Mouse (Mus musculus): ENCODE data around the gene Olfr1457. TPM values are rescaled to one million over a fixed set of nuclear protein-coding genes. Genes with fewer than 3 reads are reported as not detected.

Gene Olfr1457
- not detected in 2 replicates for polyA plus RNA-seq (2014; fragmentation: Nextera tagmentation; extraction: Ambion mirVana)

DNA sequence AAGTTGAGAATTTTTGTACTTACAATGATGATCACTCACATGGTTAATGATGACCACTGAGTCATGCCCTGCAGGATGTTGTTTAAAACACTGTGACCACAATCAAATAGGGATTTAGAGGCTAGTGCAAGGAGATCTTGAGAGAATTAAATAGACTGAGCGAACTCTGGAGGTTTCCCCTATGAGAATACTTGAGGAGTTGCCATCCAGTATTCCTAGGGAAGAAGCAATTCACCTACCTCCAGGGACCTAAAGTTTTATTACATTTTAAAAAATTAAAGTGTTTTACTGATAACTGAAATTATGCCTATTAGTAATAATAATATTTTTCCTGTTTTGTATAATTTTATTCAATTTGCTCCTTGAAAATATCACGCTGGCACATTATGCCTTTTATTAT is at the start of gene Olfr1457:
Gene Olfr1457 (minus strand): TSS at position 101 of the 400 bp plus-strand sequence.
- Histone ChIP-seq H3K27me3 (replicated peaks; ENCODE audit: control insufficient read depth, insufficient read depth, low read length) (no peaks in the 10 kb centered on the region), H3K4me3 (ENCODE audit: low read depth, low read length) (no peak within 1 kb of the TSS), H3K9me3 (ENCODE audit: control insufficient read depth, low read length) (no peaks in the 10 kb centered on the region), H3K36me3 (ENCODE audit: control insufficient read depth, insufficient read depth, low read length) (no peaks in the 10 kb centered on the region), H3K27ac (ENCODE audit: low read depth) (no peak within 1 kb of the TSS), H3K4me2 (ENCODE audit: low read length) (no peak within 1 kb of the TSS), H3K9ac (ENCODE audit: low read length) (no peak within 1 kb of the TSS), H3K4me1 (replicated peaks; ENCODE audit: control insufficient read depth, insufficient read depth, low read length) (no peaks in the 10 kb centered on the region)
- WGBS, result 77% methylated on average over 2 of the region's 2 CpGs
- ATAC-seq (replicated peaks; ENCODE audit: low FRiP score, low TSS enrichment, low read depth) (no peak), DNase-seq (ENCODE audit: low spot score) (no peak)

DNA sequence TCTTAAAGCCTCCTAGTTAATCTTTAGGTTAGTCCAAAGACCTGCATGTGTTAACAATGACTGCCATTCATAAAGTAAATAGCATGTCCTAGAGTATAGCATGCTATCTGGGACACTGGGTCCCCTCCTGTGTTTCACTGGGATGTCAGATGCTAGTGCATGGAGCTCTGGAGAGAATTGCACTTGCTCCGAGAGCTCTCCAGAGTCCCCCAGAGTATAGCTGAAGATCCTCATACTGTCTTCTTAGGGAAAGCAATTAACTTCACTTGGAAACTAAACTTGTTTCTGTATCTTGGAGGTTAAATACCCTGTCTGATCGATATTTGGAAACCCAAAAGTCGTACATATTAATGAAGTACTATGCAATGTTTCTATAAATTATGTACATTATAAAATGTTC is 9.0 kb upstream of the Olfr1457 start, which contains the start of gene Olfr1458:
Gene Olfr1458 (minus strand): TSS at position 101 of the 400 bp plus-strand sequence.
- Histone ChIP-seq H3K4me2 (ENCODE audit: low read length) (no peak within 1 kb of the TSS), H3K36me3 (ENCODE audit: control insufficient read depth, insufficient read depth, low read length) (no peaks in the 10 kb centered on the region), H3K27ac (ENCODE audit: low read depth) (no peak within 1 kb of the TSS), H3K4me1 (replicated peaks; ENCODE audit: control insufficient read depth, insufficient read depth, low read length) (no peaks in the 10 kb centered on the region), H3K4me3 (ENCODE audit: low read depth, low read length) (no peak within 1 kb of the TSS), H3K9ac (ENCODE audit: low read length) (no peak within 1 kb of the TSS), H3K27me3 (replicated peaks; ENCODE audit: control insufficient read depth, insufficient read depth, low read length) (no peaks in the 10 kb centered on the region), H3K9me3 (ENCODE audit: control insufficient read depth, low read length) (no peaks in the 10 kb centered on the region)
- 89% methylated on average over 3 of the region's 3 CpGs for WGBS
- DNase-seq (ENCODE audit: low spot score) (no peak), ATAC-seq (replicated peaks; ENCODE audit: low FRiP score, low TSS enrichment, low read depth) (no peak)

DNA sequence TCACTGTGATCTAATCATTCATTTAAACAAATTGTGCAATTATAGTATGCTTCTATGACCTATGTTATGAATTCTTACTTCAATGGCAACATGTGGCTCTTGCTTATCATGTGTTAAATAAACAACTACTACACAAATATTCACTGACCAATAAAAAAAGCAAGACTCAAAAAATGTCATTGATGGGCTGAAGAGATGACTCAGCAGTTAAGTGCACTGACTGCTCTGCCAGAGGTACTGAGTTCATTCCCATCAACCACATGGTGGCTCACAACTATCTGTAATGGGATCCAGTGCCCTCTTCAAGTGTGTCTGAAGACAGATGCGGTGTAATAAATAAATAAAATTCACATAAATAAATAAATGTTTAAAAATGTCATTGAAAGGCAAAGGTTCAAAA is 3.8 kb downstream of the Olfr1457 start:
- Histone ChIP-seq H3K9me3 (ENCODE audit: control insufficient read depth, low read length) (no peaks in the 10 kb centered on the region), H3K9ac (ENCODE audit: low read length) (no peak overlapping the region), H3K4me1 (replicated peaks; ENCODE audit: control insufficient read depth, insufficient read depth, low read length) (no peaks in the 10 kb centered on the region), H3K27ac (ENCODE audit: low read depth) (no peak overlapping the region), H3K36me3 (ENCODE audit: control insufficient read depth, insufficient read depth, low read length) (no peaks in the 10 kb centered on the region), H3K27me3 (replicated peaks; ENCODE audit: control insufficient read depth, insufficient read depth, low read length) (no peaks in the 10 kb centered on the region), H3K4me3 (ENCODE audit: low read depth, low read length) (no peak overlapping the region), H3K4me2 (ENCODE audit: low read length) (no peak overlapping the region)
- 91% methylated on average over 1 of the region's 1 CpGs for WGBS
- ATAC-seq (replicated peaks; ENCODE audit: low FRiP score, low TSS enrichment, low read depth) (no peak), DNase-seq (ENCODE audit: low spot score) (no peak)

DNA sequence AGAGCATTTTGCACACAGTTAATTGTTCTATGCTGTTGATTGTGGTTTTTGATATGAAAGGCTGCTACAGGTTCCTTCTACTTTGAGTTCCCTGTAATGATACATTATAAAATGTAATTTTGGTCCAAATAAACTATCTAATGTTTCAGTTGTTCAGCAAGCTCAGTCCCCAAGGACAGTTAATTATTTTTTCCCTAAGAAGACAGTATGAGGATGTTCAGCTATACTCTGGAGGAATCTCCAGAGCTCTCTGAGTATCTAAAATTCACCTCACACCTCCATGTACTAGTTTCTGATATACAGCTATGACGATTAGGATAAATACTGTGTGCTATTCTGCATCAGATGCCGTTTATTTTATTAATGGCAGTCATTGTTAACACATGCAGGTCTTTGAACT is 37.4 kb downstream of the Olfr1457 start, which contains the start of gene Olfr1454:
Gene Olfr1454 (plus strand): TSS at position 301 of the 400 bp plus-strand sequence.
- WGBS, result 73% methylated on average over 2 of the region's 2 CpGs
- ATAC-seq (replicated peaks; ENCODE audit: low FRiP score, low TSS enrichment, low read depth) (no peak), DNase-seq (ENCODE audit: low spot score) (no peak)
- Histone ChIP-seq H3K27me3 (replicated peaks; ENCODE audit: control insufficient read depth, insufficient read depth, low read length) (no peaks in the 10 kb centered on the region), H3K9me3 (ENCODE audit: control insufficient read depth, low read length) (0 out of 2 replicates have a peak, but pooled peaks cover 2% of the 10 kb centered on the region), H3K4me3 (ENCODE audit: low read depth, low read length) (no peak within 1 kb of the TSS), H3K36me3 (ENCODE audit: control insufficient read depth, insufficient read depth, low read length) (no peaks in the 10 kb centered on the region), H3K4me1 (replicated peaks; ENCODE audit: control insufficient read depth, insufficient read depth, low read length) (no peaks in the 10 kb centered on the region), H3K4me2 (ENCODE audit: low read length) (no peak within 1 kb of the TSS), H3K27ac (ENCODE audit: low read depth) (no peak within 1 kb of the TSS), H3K9ac (ENCODE audit: low read length) (no peak within 1 kb of the TSS)

Other genes starting within 250 kb of the Olfr1457 start
- not detected in 2 replicates for gene Olfr1444, start 240.6 kb downstream of the Olfr1457 start, polyA plus RNA-seq (2014; fragmentation: Nextera tagmentation; extraction: Ambion mirVana)
- not detected in 2 replicates for gene Olfr1445, start 214.0 kb downstream of the Olfr1457 start, polyA plus RNA-seq (2014; fragmentation: Nextera tagmentation; extraction: Ambion mirVana)
- not detected in 2 replicates for gene Olfr1446, start 204.4 kb downstream of the Olfr1457 start, polyA plus RNA-seq (2014; fragmentation: Nextera tagmentation; extraction: Ambion mirVana)
- gene Olfr1447, start 194.1 kb downstream of the Olfr1457 start, polyA plus RNA-seq (2014; fragmentation: Nextera tagmentation; extraction: Ambion mirVana), result not detected in 2 replicates
- not detected in 2 replicates for gene Olfr1448, start 173.5 kb downstream of the Olfr1457 start, polyA plus RNA-seq (2014; fragmentation: Nextera tagmentation; extraction: Ambion mirVana)
- not detected in 2 replicates for gene Olfr1449, start 167.1 kb downstream of the Olfr1457 start, polyA plus RNA-seq (2014; fragmentation: Nextera tagmentation; extraction: Ambion mirVana)
- not detected in 2 replicates for gene Olfr1450, start 147.6 kb downstream of the Olfr1457 start, polyA plus RNA-seq (2014; fragmentation: Nextera tagmentation; extraction: Ambion mirVana)
- not detected in 2 replicates for gene Olfr1451, start 102.9 kb downstream of the Olfr1457 start, polyA plus RNA-seq (2014; fragmentation: Nextera tagmentation; extraction: Ambion mirVana)
- not detected in 2 replicates for gene Olfr1453, start 69.6 kb downstream of the Olfr1457 start, polyA plus RNA-seq (2014; fragmentation: Nextera tagmentation; extraction: Ambion mirVana)
- not detected in 2 replicates for gene Olfr1454, start 37.3 kb downstream of the Olfr1457 start, polyA plus RNA-seq (2014; fragmentation: Nextera tagmentation; extraction: Ambion mirVana)
- gene Olfr1458, start 8.9 kb upstream of the Olfr1457 start, polyA plus RNA-seq (2014; fragmentation: Nextera tagmentation; extraction: Ambion mirVana), result not detected in 2 replicates
- 0.03 TPM in 1 of 2 replicates, not detected in the other for gene Olfr1459, start 51.7 kb upstream of the Olfr1457 start, polyA plus RNA-seq (2014; fragmentation: Nextera tagmentation; extraction: Ambion mirVana)
- not detected in 2 replicates for gene Olfr1461, start 65.1 kb upstream of the Olfr1457 start, polyA plus RNA-seq (2014; fragmentation: Nextera tagmentation; extraction: Ambion mirVana)
- not detected in 2 replicates for gene Olfr1462, start 87.8 kb upstream of the Olfr1457 start, polyA plus RNA-seq (2014; fragmentation: Nextera tagmentation; extraction: Ambion mirVana)
- gene Olfr1463, start 133.4 kb upstream of the Olfr1457 start, polyA plus RNA-seq (2014; fragmentation: Nextera tagmentation; extraction: Ambion mirVana), result not detected in 2 replicates
- gene Olfr1465, start 217.7 kb upstream of the Olfr1457 start, polyA plus RNA-seq (2014; fragmentation: Nextera tagmentation; extraction: Ambion mirVana), result not detected in 2 replicates
- not detected in 2 replicates for gene Olfr1466, start 241.0 kb upstream of the Olfr1457 start, polyA plus RNA-seq (2014; fragmentation: Nextera tagmentation; extraction: Ambion mirVana)